Mouse (Mus musculus) CD4-positive, CD25-positive, alpha-beta regulatory T cell, adult 2 months (primary cell): ENCODE data around the gene Adgrg2.
A peak's percentile ranks its signal among the peaks of the same experiment; 100 is the strongest.

Experiments
- DNase-seq: peaks from one replicate; pipeline ENCODE4 v3.0.0-alpha.2; 2012; ENCODE audit warnings: low read depth, low spot score

Gene Adgrg2

DNA sequence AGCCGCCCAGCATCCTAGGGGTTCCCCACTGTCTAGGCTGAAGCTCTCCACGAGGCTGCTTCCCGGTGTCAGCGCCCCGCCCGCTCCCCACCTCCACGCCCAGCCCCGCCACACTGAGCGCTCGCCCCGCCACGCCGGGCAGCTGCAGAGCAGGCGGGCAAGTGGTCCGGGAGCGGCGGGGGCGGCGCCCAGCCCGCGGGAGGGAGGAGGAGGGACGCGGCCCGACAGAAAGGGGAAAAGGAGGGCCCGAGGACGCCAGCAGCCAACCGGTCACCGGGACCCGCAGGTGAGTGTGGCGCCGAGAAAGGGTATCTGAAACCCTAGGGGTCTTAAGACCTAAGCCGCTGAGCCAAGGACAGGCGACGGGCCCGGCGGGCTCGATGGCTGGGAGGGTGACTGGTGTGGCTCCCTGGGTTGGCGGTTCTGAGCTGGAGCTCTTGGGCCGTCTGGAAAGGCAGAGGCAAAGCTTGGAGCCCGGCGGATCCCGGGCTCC, at the start of gene Adgrg2:
TSS of gene Adgrg2 (plus strand) at position 227 of the 493 bp plus-strand sequence.
- DNase-seq, result no peak

DNA sequence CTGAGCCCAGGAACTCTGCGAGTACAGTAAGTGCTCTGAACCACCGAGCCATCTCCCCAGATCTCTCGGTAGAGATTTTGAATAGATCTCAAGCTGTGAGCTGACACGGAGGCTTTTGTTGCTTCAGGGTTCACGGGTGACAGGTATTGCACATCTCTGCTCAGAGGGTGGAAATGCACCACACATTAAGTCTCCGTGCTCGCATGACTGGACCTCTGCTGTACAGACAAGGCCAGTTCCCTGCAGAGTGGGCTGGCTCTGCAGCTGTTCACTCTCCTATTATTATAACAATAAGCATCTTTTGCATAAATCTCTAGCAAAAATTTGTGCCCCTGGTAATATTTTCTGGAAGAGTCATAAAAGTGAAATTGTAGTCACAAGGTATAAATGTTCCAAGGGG, 39.5 kb upstream of the Adgrg2 start:
- no peak for DNase-seq

GRCm38 (mm10) chrX:160351967-160352677, 38.4 kb upstream of the Adgrg2 start:
- no peak for DNase-seq

DNA sequence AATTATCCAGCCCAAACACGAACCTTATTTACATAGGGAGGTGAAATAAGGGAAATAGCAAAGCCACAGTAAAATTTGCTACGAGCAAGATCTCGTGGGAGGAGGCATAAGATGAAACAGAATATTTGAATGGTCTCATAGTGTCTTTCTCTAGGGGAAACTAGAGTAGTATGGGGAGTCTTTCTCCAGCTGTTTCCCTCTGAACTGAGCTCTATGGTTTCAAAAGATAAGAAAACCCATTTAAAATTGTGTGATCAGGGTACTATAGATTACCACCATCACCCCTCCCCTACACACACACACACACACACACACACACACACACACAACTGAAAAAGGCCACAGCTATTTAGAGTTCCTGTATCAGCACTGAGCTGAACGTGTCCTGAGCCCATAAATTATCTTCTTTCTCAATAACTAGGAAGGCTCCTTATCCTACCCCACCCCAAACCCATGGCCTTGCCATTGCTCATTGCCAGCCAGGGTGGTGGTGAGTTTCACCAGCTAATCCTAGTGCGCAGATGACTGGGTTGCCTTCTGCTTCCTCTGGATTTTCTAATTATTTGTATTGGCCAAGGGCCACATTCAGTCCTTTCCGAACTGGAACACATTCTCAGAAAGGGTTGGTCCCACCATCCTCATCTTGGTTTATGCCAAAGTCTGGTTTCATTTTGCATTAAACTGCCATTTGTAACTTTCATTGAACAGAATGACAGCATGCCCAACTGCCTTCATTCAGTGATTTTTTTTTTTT, 5.6 kb upstream of the Adgrg2 start:
- DNase-seq, result no peak

- no peak for DNase-seq
Measured at GRCm38 (mm10) chrX:160385502-160385772, 5.1 kb upstream of the Adgrg2 start.

DNA sequence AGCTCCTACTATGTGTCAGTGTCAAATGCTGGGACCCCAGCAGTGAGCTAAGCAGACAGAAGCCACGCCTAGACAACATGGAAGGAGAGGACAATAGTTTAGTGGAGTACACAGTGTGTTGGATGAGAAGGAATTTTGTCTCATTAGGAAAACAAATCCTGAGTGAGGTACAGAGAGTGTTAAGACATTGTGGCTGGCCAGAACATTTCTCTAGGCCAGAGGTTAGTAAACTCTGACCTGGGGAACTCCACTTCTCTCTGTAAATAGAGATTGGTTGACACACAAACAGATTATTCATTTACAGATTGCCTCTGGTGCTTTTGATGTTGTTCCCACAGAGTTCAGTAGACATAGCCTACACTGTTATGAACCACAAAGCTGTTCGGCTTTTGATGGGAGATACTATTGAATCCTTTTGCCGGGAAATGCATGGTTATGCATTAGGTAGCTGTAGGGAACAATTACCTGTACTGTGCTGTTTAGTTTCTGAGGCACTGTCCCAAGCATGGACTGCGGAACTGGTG, 22.5 kb downstream of the Adgrg2 start:
- DNase-seq, result no peak

- no peak for DNase-seq
Measured at GRCm38 (mm10) chrX:160413881-160414395, 23.4 kb downstream of the Adgrg2 start.

GRCm38 (mm10) chrX:160418397-160418796, 27.9 kb downstream of the Adgrg2 start:
- DNase-seq, result no peak

- no peak for DNase-seq
Measured at GRCm38 (mm10) chrX:160423737-160424136, 33.2 kb downstream of the Adgrg2 start.

DNA sequence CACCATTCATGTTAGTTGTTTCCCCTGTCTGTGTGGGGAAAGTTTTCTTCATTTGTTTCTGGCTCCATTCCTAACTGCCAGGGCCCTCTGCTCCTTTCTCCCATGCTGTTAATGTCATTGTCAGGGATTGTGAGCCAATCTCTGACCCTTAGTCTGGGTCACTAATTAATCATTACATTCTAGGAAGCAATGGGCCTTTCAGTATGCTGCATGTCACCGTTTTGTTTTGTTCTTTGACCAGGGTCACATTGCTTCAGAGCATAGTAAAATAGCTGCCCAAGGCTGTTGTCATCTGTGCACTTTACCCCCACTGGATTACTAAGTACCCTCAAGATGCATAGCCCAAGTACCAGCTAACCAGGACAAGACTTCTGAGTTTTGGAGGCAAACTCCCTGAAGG, 36.0 kb downstream of the Adgrg2 start:
- DNase-seq, result no peak

GRCm38 (mm10) chrX:160426930-160427329, 36.4 kb downstream of the Adgrg2 start:
- no peak for DNase-seq

- no peak for DNase-seq
Measured at GRCm38 (mm10) chrX:160432192-160432591, 41.7 kb downstream of the Adgrg2 start.

GRCm38 (mm10) chrX:160441272-160441671, 50.8 kb downstream of the Adgrg2 start:
- DNase-seq, result no peak

DNA sequence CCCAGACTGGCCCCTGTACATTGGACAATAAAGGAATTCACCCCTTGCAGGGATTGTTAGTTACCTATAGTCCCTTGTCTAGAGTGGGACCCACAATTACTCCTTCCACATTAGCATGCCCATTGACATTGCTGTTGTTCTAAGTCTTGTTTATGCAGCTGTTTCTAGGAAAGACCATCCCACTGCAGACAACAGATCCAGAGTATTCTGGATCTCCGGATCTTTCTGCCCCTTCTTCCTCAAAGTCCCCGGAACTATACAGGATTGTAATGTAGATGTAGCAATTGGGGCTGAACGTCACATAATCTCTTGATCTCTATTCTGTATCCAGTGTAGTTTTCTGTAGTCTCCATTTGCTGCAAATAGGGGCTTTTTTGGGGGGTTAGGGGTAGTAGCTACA, 57.9 kb downstream of the Adgrg2 start:
- no peak for DNase-seq

- peak; percentile 1 for DNase-seq
Measured at GRCm38 (mm10) chrX:160449363-160449762, 58.9 kb downstream of the Adgrg2 start.

GRCm38 (mm10) chrX:160455686-160456085, 65.2 kb downstream of the Adgrg2 start:
- no peak for DNase-seq

- DNase-seq, result no peak
Measured at GRCm38 (mm10) chrX:160471257-160471786, 80.8 kb downstream of the Adgrg2 start.

GRCm38 (mm10) chrX:160489784-160490183, 99.3 kb downstream of the Adgrg2 start:
- no peak for DNase-seq

- no peak for DNase-seq
Measured at GRCm38 (mm10) chrX:160494333-160494732, 103.8 kb downstream of the Adgrg2 start.

- no peak for DNase-seq
Measured at GRCm38 (mm10) chrX:160494921-160495320, 104.4 kb downstream of the Adgrg2 start.

DNA sequence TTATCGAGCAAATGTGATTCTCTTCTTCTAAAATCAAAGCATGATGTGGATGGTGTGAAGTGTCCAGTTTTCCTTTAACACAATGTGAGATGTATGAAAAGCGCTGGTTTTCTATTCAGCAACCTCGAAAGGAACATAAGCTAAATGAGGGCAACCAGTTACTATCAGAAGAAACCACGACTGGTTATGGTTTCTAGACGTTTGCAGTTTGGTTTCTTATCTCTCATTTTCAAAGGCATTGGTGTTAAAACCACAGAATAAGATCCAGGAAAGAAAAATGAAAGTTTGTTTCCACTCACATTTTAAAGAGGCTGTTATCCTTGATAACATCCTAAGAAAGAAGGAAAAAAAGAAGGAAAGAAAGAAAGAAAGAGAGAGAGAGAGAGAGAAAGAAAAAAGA, 106.0 kb downstream of the Adgrg2 start:
- no peak for DNase-seq

DNA sequence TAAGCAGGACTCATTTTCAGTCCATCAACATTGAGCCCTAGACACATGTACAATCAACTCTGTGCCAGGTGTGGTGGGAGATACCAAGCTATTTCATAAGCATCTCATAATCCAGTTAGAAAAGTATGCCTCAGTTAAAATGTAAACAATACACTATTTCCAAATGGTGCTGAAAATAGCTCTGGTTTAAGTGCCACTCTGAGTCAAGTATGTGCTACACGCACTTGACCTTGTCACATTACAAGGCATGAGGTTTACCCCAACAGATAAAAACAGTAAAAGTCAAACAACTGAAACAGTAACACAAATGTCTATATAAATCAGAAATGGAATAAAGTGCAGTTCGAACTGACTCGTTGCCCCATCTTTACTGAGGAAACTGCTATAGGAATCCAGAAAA, 110.6 kb downstream of the Adgrg2 start:
- DNase-seq, result no peak

- no peak for DNase-seq
Measured at GRCm38 (mm10) chrX:160501687-160502047, 111.2 kb downstream of the Adgrg2 start.
